Mouse (Mus musculus) limb, embryonic 14.5 days (tissue): ENCODE results near the gene Hdhd5. TPM values are rescaled to one million over a fixed set of nuclear protein-coding genes. Genes with fewer than 3 reads are reported as not detected.

Experiments
- ATAC-seq: fragments of 200-750 bp; cut with Nextera tagmentation; 2 replicates; pipeline ENCODE4 v1.8.0; 2017; ENCODE audit warnings: low read depth, moderate number of reproducible peaks, moderate TSS enrichment; ENCODE audit not compliant: low FRiP score
- DNase-seq: peaks from one replicate; pipeline ENCODE4 v3.0.0-alpha.2; 2015; ENCODE audit warnings: low spot score
- H3K27ac ChIP-seq: fragments of 300-500 bp; sonication (generic); replicated peaks from 2 replicates; pipeline ENCODE4 v1.5.1; 2014; ENCODE audit warnings: low read depth, mild to moderate bottlenecking, low read length, moderate library complexity, mixed read lengths
- H3K27me3 ChIP-seq: fragments of 300-500 bp; sonication (generic); 2 replicates; pipeline ENCODE4 v1.6.1; 2014; ENCODE audit warnings: low read length, mixed read lengths; ENCODE audit not compliant: control insufficient read depth, insufficient read depth
- H3K36me3 ChIP-seq: fragments of 300-500 bp; sonication (generic); 2 replicates; pipeline ENCODE4 v1.6.1; 2014; ENCODE audit warnings: mild to moderate bottlenecking, low read length, moderate library complexity, mixed read lengths; ENCODE audit not compliant: control insufficient read depth, insufficient read depth
- H3K4me1 ChIP-seq: fragments of 300-500 bp; sonication (generic); 2 replicates; pipeline ENCODE4 v1.6.1; 2014; ENCODE audit warnings: antibody characterized with exemption, low read length, mixed read lengths; ENCODE audit not compliant: control insufficient read depth, insufficient read depth
- H3K4me2 ChIP-seq: fragments of 300-500 bp; sonication (generic); replicated peaks from 2 replicates; pipeline ENCODE4 v1.6.1; 2014; ENCODE audit warnings: low read depth, mild to moderate bottlenecking, low read length, moderate library complexity; ENCODE audit not compliant: severe bottlenecking
- H3K4me3 ChIP-seq: fragments of 300-500 bp; sonication (generic); replicated peaks from 2 replicates; pipeline ENCODE4 v1.5.1; 2014; ENCODE audit warnings: low read length
- H3K9ac ChIP-seq: fragments of 300-500 bp; sonication (generic); 2 replicates; pipeline ENCODE4 v1.6.1; 2014; ENCODE audit warnings: mild to moderate bottlenecking, low read depth, low read length, moderate library complexity; ENCODE audit not compliant: severe bottlenecking
- H3K9me3 ChIP-seq: fragments of 300-500 bp; sonication (generic); 2 replicates; pipeline ENCODE4 v1.6.1; 2016; ENCODE audit warnings: low read length; ENCODE audit not compliant: control insufficient read depth
- POLR2A ChIP-seq: fragments of 200-500 bp; IDR thresholded peaks from 2 replicates; pipeline ENCODE4 v1.8.0; 2012; ENCODE audit warnings: inconsistent platforms, mild to moderate bottlenecking, moderate library complexity, borderline replicate concordance; ENCODE audit not compliant: insufficient read depth, insufficient read length; ENCODE audit errors: extremely low read depth
- WGBS: fragments of 180-500 bp; shearing (Covaris S2); extraction: QIAGEN DNeasy Blood & Tissue Kit; methylation state at CpG from one replicate; pipeline ENCODE4 v1.1.7; 2014; 5-methylcytosine and 5-hydroxymethylcytosine counted together
- polyA plus RNA-seq, 2 experiments: library from polyadenylated mRNA; depleted of rRNA in 1 of 2; stranded (reverse) in 1 of 2; unstranded in 1 of 2; fragments of >200 nt; fragmentation: Nextera tagmentation in 1 of 2; extraction: Ambion mirVana in 1 of 2; gene quantifications; 2 replicates each; pipeline versions ENCODE4 v1.2.1 to v1.2.3; 2012 to 2014

Gene Hdhd5
- polyA plus RNA-seq, 2 experiments, result 12.5 to 25.2 TPM

- Histone ChIP-seq H3K27ac (no peak overlapping the region), H3K4me3 (no peak overlapping the region), H3K9ac (no peak overlapping the region), H3K4me2 (no peak overlapping the region), H3K36me3 (peaks cover 6% of the 10 kb centered on the region), H3K27me3 (no peaks in the 10 kb centered on the region), H3K4me1 (no peaks in the 10 kb centered on the region; the same call in 1 of the 2 replicates), H3K9me3 (no peaks in the 10 kb centered on the region)
- no peak for TF ChIP-seq POLR2A
- ATAC-seq (no peak), DNase-seq (no peak)
- 39% methylated on average over 6 of the region's 6 CpGs for WGBS
Observed at GRCm38 (mm10) chr6:120482756-120483155, 48.4 kb downstream of the Hdhd5 start.

DNA sequence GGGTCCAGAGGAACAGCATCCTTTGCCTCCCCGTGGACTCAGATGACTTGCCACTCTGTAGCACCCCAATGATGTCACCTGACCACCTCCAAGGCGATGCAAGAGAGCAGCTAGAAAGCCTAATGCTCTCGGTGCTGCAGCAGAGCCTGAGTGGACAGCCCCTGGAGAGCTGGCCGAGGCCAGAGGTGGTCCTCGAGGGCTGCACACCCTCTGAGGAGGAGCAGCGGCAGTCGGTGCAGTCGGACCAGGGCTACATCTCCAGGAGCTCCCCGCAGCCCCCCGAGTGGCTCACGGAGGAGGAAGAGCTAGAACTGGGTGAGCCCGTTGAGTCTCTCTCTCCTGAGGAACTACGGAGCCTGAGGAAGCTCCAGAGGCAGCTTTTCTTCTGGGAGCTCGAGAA lies 49.1 kb downstream of the Hdhd5 start:
- no peak for TF ChIP-seq POLR2A
- H3K36me3 ChIP-seq, result peaks cover 6% of the 10 kb centered on the region
- H3K4me3 ChIP-seq, result no peak overlapping the region
- H3K4me2 ChIP-seq, result no peak overlapping the region
- DNase-seq (no peak), ATAC-seq (no peak)
- H3K9ac ChIP-seq, result no peak overlapping the region
- WGBS, result 97% methylated on average over 13 of the region's 14 CpGs
- H3K4me1 ChIP-seq, result no peaks in the 10 kb centered on the region; the same call in 1 of the 2 replicates
- H3K9me3 ChIP-seq, result no peaks in the 10 kb centered on the region
- no peak overlapping the region for H3K27ac ChIP-seq
- no peaks in the 10 kb centered on the region for H3K27me3 ChIP-seq

GRCm38 (mm10) chr6:120481538-120481937 lies 49.6 kb downstream of the Hdhd5 start:
- Histone ChIP-seq H3K36me3 (peaks cover 6% of the 10 kb centered on the region), H3K27me3 (no peaks in the 10 kb centered on the region), H3K27ac (no peak overlapping the region), H3K9me3 (no peaks in the 10 kb centered on the region), H3K4me3 (no peak overlapping the region), H3K4me1 (no peaks in the 10 kb centered on the region; the same call in 1 of the 2 replicates), H3K9ac (no peak overlapping the region), H3K4me2 (no peak overlapping the region)
- DNase-seq (no peak), ATAC-seq (no peak)
- WGBS, result 90% methylated on average over 6 of the region's 6 CpGs
- no peak for TF ChIP-seq POLR2A

- WGBS, result 87% methylated on average over 5 of the region's 5 CpGs
- no peak overlapping the region for H3K27ac ChIP-seq
- no peak for TF ChIP-seq POLR2A
- no peak overlapping the region for H3K4me2 ChIP-seq
- no peak overlapping the region for H3K4me3 ChIP-seq
- ATAC-seq, result no peak
- no peaks in the 10 kb centered on the region for H3K9me3 ChIP-seq
- no peaks in the 10 kb centered on the region; the same call in 1 of the 2 replicates for H3K4me1 ChIP-seq
- H3K9ac ChIP-seq, result no peak overlapping the region
- DNase-seq, result no peak
- H3K36me3 ChIP-seq, result peaks cover 6% of the 10 kb centered on the region
- no peaks in the 10 kb centered on the region for H3K27me3 ChIP-seq
Observed at GRCm38 (mm10) chr6:120480361-120480760, 50.8 kb downstream of the Hdhd5 start.

DNA sequence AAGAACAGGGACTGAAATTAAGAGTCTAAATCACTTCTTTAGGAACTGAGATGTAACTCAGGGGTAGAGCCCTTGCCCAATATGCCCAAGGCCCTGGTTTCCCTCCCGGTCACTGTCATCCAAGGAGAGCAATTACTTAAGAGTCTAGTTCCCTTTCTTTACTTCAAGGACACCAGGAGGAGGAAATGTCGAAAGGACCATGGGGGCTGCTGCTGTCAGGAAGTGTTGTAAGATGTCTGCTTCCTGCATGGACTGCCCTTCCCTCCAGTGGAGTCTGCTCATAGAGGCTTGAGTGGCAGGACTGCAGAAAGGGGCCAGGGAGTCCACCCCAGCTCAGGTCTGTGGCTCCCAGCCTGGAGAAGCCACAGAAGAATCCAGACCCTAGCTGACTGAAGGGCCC lies 51.8 kb downstream of the Hdhd5 start:
- no peak for TF ChIP-seq POLR2A
- Histone ChIP-seq H3K36me3 (peaks cover 6% of the 10 kb centered on the region), H3K4me3 (no peak overlapping the region), H3K9me3 (no peaks in the 10 kb centered on the region), H3K4me1 (no peaks in the 10 kb centered on the region; the same call in 1 of the 2 replicates), H3K4me2 (no peak overlapping the region), H3K27me3 (no peaks in the 10 kb centered on the region), H3K27ac (no peak overlapping the region), H3K9ac (no peak overlapping the region)
- no peak for DNase-seq
- WGBS, result 74% methylated on average over 2 of the region's 2 CpGs
- no peak for ATAC-seq

DNA sequence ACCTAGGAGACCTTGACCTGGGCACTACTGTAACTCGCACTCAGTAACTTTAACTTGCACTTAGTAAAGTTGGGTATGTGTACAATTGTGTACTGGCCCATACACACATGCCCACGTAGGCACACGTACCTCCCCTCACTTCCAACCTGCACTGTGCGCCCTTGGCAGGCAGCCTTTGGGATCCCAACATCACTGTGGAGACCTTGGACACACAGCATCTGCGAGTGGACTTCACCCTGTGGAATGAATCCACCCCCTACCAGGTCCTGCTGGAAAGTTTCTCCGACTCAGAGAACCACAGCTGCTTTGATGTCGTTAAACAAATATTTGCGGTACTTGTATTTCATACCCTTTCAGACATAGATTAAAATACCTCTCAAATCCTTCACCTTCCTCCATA lies 55.8 kb downstream of the Hdhd5 start:
- no peak for TF ChIP-seq POLR2A
- no peak overlapping the region for H3K27ac ChIP-seq
- ATAC-seq (no peak), DNase-seq (no peak)
- H3K9me3 ChIP-seq, result no peaks in the 10 kb centered on the region
- no peak overlapping the region for H3K9ac ChIP-seq
- H3K27me3 ChIP-seq, result no peaks in the 10 kb centered on the region
- no peak overlapping the region for H3K4me2 ChIP-seq
- H3K36me3 ChIP-seq, result no peaks in the 10 kb centered on the region
- WGBS, result 64% methylated on average over 8 of the region's 8 CpGs
- no peak overlapping the region for H3K4me3 ChIP-seq
- no peaks in the 10 kb centered on the region for H3K4me1 ChIP-seq
